Mouse (Mus musculus): ENCODE results near the gene Capsl. TPM values are rescaled to one million over a fixed set of nuclear protein-coding genes. Genes with fewer than 3 reads are reported as not detected.

The Capsl gene
- polyA plus RNA-seq, 1 experiment from 2014 or later: 2.8 TPM

GRCm38 (mm10) chr15:9464039-9464438 lies 28.2 kb downstream of the Capsl start:
- Histone ChIP-seq H3K9ac (replicated peaks; ENCODE audit: low read depth, low read length) (no peak overlapping the region), H3K27ac (ENCODE audit: low read length) (no peak overlapping the region), H3K9me3 (ENCODE audit: control insufficient read depth, low read length) (no peaks in the 10 kb centered on the region), H3K4me2 (ENCODE audit: low read length) (no peak overlapping the region), H3K27me3 (replicated peaks; ENCODE audit: control insufficient read depth, insufficient read depth, low read length) (no peaks in the 10 kb centered on the region), H3K4me1 (replicated peaks; ENCODE audit: control insufficient read depth, insufficient read depth, low read length) (no peaks in the 10 kb centered on the region), H3K36me3 (ENCODE audit: control insufficient read depth, insufficient read depth) (no peaks in the 10 kb centered on the region), H3K4me3 (replicated peaks; ENCODE audit: low read length) (no peak overlapping the region)
- no peak for ATAC-seq
- WGBS: 61% methylated on average over 1 of the region's 1 CpGs

- H3K4me3 ChIP-seq (replicated peaks; ENCODE audit: low read length): no peak overlapping the region
- no peaks in the 10 kb centered on the region for H3K9me3 ChIP-seq (ENCODE audit: control insufficient read depth, low read length)
- H3K9ac ChIP-seq (replicated peaks; ENCODE audit: low read depth, low read length): no peak overlapping the region
- no peak overlapping the region for H3K4me2 ChIP-seq (ENCODE audit: low read length)
- WGBS: 91% methylated on average over 4 of the region's 4 CpGs
- H3K27me3 ChIP-seq (replicated peaks; ENCODE audit: control insufficient read depth, insufficient read depth, low read length): no peaks in the 10 kb centered on the region
- ATAC-seq: no peak
- H3K36me3 ChIP-seq (ENCODE audit: control insufficient read depth, insufficient read depth): no peaks in the 10 kb centered on the region
- no peak overlapping the region for H3K27ac ChIP-seq (ENCODE audit: low read length)
- no peaks in the 10 kb centered on the region for H3K4me1 ChIP-seq (replicated peaks; ENCODE audit: control insufficient read depth, insufficient read depth, low read length)
Observed at GRCm38 (mm10) chr15:9471053-9471685, 35.3 kb downstream of the Capsl start.

GRCm38 (mm10) chr15:9472167-9472566 lies 36.3 kb downstream of the Capsl start:
- Histone ChIP-seq H3K36me3 (ENCODE audit: control insufficient read depth, insufficient read depth) (no peaks in the 10 kb centered on the region), H3K4me3 (replicated peaks; ENCODE audit: low read length) (no peak overlapping the region), H3K4me2 (ENCODE audit: low read length) (no peak overlapping the region), H3K27ac (ENCODE audit: low read length) (no peak overlapping the region), H3K27me3 (replicated peaks; ENCODE audit: control insufficient read depth, insufficient read depth, low read length) (no peaks in the 10 kb centered on the region), H3K9ac (replicated peaks; ENCODE audit: low read depth, low read length) (no peak overlapping the region), H3K4me1 (replicated peaks; ENCODE audit: control insufficient read depth, insufficient read depth, low read length) (no peaks in the 10 kb centered on the region), H3K9me3 (ENCODE audit: control insufficient read depth, low read length) (no peaks in the 10 kb centered on the region)
- ATAC-seq: no peak
- 76% methylated on average over 3 of the region's 3 CpGs for WGBS

- ATAC-seq: no peak
- Histone ChIP-seq H3K27ac (ENCODE audit: low read length) (no peak overlapping the region), H3K27me3 (replicated peaks; ENCODE audit: control insufficient read depth, insufficient read depth, low read length) (no peaks in the 10 kb centered on the region), H3K9ac (replicated peaks; ENCODE audit: low read depth, low read length) (no peak overlapping the region), H3K4me2 (ENCODE audit: low read length) (no peak overlapping the region), H3K36me3 (ENCODE audit: control insufficient read depth, insufficient read depth) (no peaks in the 10 kb centered on the region), H3K4me1 (replicated peaks; ENCODE audit: control insufficient read depth, insufficient read depth, low read length) (no peaks in the 10 kb centered on the region), H3K4me3 (replicated peaks; ENCODE audit: low read length) (no peak overlapping the region), H3K9me3 (ENCODE audit: control insufficient read depth, low read length) (no peaks in the 10 kb centered on the region)
- 67% methylated on average over 3 of the region's 3 CpGs for WGBS
Observed at GRCm38 (mm10) chr15:9472618-9473017, 36.8 kb downstream of the Capsl start.

GRCm38 (mm10) chr15:9473188-9473587 lies 37.4 kb downstream of the Capsl start:
- Histone ChIP-seq H3K36me3 (ENCODE audit: control insufficient read depth, insufficient read depth) (no peaks in the 10 kb centered on the region), H3K27ac (ENCODE audit: low read length) (no peak overlapping the region), H3K4me1 (replicated peaks; ENCODE audit: control insufficient read depth, insufficient read depth, low read length) (no peaks in the 10 kb centered on the region), H3K4me3 (replicated peaks; ENCODE audit: low read length) (no peak overlapping the region), H3K4me2 (ENCODE audit: low read length) (no peak overlapping the region), H3K27me3 (replicated peaks; ENCODE audit: control insufficient read depth, insufficient read depth, low read length) (no peaks in the 10 kb centered on the region), H3K9ac (replicated peaks; ENCODE audit: low read depth, low read length) (no peak overlapping the region), H3K9me3 (ENCODE audit: control insufficient read depth, low read length) (no peaks in the 10 kb centered on the region)
- ATAC-seq: no peak
- WGBS: 95% methylated on average over 1 of the region's 1 CpGs

- Histone ChIP-seq H3K4me2 (ENCODE audit: low read length) (no peak overlapping the region), H3K9me3 (ENCODE audit: control insufficient read depth, low read length) (no peaks in the 10 kb centered on the region), H3K4me3 (replicated peaks; ENCODE audit: low read length) (no peak overlapping the region), H3K36me3 (ENCODE audit: control insufficient read depth, insufficient read depth) (no peaks in the 10 kb centered on the region), H3K27me3 (replicated peaks; ENCODE audit: control insufficient read depth, insufficient read depth, low read length) (no peaks in the 10 kb centered on the region), H3K27ac (ENCODE audit: low read length) (no peak overlapping the region), H3K9ac (replicated peaks; ENCODE audit: low read depth, low read length) (no peak overlapping the region), H3K4me1 (replicated peaks; ENCODE audit: control insufficient read depth, insufficient read depth, low read length) (no peaks in the 10 kb centered on the region)
- WGBS: 93% methylated on average over 2 of the region's 2 CpGs
- no peak for ATAC-seq
Observed at GRCm38 (mm10) chr15:9489417-9490118, 53.7 kb downstream of the Capsl start.

- Histone ChIP-seq H3K4me3 (replicated peaks; ENCODE audit: low read length) (no peak overlapping the region), H3K9me3 (ENCODE audit: control insufficient read depth, low read length) (no peaks in the 10 kb centered on the region), H3K27me3 (replicated peaks; ENCODE audit: control insufficient read depth, insufficient read depth, low read length) (no peaks in the 10 kb centered on the region), H3K9ac (replicated peaks; ENCODE audit: low read depth, low read length) (no peak overlapping the region), H3K27ac (ENCODE audit: low read length) (no peak overlapping the region), H3K4me1 (replicated peaks; ENCODE audit: control insufficient read depth, insufficient read depth, low read length) (no peaks in the 10 kb centered on the region), H3K36me3 (ENCODE audit: control insufficient read depth, insufficient read depth) (no peaks in the 10 kb centered on the region), H3K4me2 (ENCODE audit: low read length) (no peak overlapping the region)
- ATAC-seq: no peak
- WGBS: 86% methylated on average over 3 of the region's 3 CpGs
Observed at GRCm38 (mm10) chr15:9492077-9492476, 56.2 kb downstream of the Capsl start.

Other genes with a start within 250 kb of the Capsl start
- not detected in 2 replicates for gene Ugt3a1, start 159.1 kb upstream of the Capsl start, polyA plus RNA-seq (2015; fragmentation: Nextera tagmentation; extraction: Ambion mirVana)
- gene Ugt3a2, start 100.5 kb upstream of the Capsl start, polyA plus RNA-seq (2015; fragmentation: Nextera tagmentation; extraction: Ambion mirVana): not detected in 2 replicates
- gene Il7r, start 94.1 kb downstream of the Capsl start, polyA plus RNA-seq (2015; fragmentation: Nextera tagmentation; extraction: Ambion mirVana): not detected in 2 replicates